ENCODE assay signal across 17 mouse cellular contexts in the genomic region with DNA sequence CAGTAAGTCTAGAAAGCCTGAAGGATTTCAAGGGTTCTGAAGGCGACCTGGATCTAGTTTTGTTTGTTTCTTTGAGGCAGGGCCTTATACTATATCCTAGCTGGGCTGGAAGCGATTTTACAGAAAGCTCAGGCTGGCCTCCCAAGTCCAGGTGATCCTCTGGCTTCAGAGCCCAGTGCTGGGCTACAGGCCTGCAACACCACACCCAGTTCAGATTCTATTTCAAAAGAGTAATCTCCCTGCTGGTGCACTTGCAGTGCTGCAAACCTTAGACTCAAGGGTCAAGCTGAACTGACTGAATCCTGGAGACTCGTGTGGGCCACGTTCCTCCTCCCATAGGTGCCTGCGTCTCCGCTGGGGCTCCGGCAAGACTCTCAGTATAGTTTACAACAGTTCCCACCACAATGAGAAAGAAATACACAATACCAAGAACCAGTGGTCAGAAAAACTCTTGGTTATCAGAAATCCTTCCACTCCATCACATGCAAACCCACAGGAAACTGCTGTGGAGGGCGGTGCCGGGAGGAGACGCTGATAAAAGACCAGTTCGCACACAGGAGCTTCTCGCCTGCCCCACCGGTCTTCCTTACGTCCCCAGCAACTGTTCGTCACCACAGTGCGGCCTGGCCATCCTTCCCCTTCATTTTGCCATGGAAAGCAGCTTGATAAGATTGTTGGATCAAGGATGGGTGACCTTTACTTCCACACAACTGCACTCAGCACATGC.
DNase-seq lines count a peak whose midpoint lies in the region; ATAC-seq and TF ChIP-seq lines count a peak whose summit lies in the region.
"Had no signal": no experiment of that assay in that cellular context is flagged by ENCODE, and none has a peak within 500 bp of the region (broad histone marks: within the 10 kb centered on the region; RNA-seq: fewer than 3 reads in every experiment).

No protein-coding gene starts in this region.

- TF ChIP-seq CTCF in liver, postnatal 0 days (IDR thresholded peaks at IDR 0.05; ENCODE audit: low read depth), result no peak

- TF ChIP-seq EP300 in liver, postnatal 0 days (IDR thresholded peaks at IDR 0.05; ENCODE audit: low read depth), result no peak

- WGBS in heart, embryonic 11.5 days (ENCODE audit: insufficient replicate concordance), result 56% methylated on average over 16 of the region's 16 CpGs
- WGBS in liver, postnatal 0 days (ENCODE audit: insufficient replicate concordance), result 46% methylated on average over 16 of the region's 16 CpGs

- 0 out of 2 replicates have a peak, but pooled peaks cover 2% of the 10 kb centered on the region for H3K36me3 ChIP-seq in heart, embryonic 11.5 days (ENCODE audit: control insufficient read depth, insufficient read depth, low read length)
- no peaks in the 10 kb centered on the region for H3K36me3 ChIP-seq in liver, postnatal 0 days (replicated peaks; ENCODE audit: insufficient read depth, low read length)
- H3K36me3 ChIP-seq: hindbrain, embryonic 15.5 days; neural tube, embryonic 15.5 days had no signal

- H3K4me1 ChIP-seq in heart, embryonic 11.5 days (ENCODE audit: control insufficient read depth, insufficient read depth, low read length), result peaks cover 50% of the 10 kb centered on the region
- H3K4me1 ChIP-seq in liver, postnatal 0 days (ENCODE audit: insufficient read depth), result peaks cover 14% of the 10 kb centered on the region

- intact Hi-C loops in heart, postnatal 14 days (cut with DNase I), result no loop called here

- H3K9me3 ChIP-seq in heart, embryonic 11.5 days (replicated peaks; ENCODE audit: control insufficient read depth, low read length), result 0 out of 2 replicates have a peak, but pooled peaks cover 2% of the 10 kb centered on the region
- H3K9me3 ChIP-seq in liver, postnatal 0 days (ENCODE audit: low read length), result no peaks in the 10 kb centered on the region
- H3K9me3 ChIP-seq: hindbrain, embryonic 15.5 days; limb, embryonic 15.5 days; neural tube, embryonic 15.5 days had no signal

- H3K4me3 ChIP-seq in heart, embryonic 11.5 days (ENCODE audit: low read depth, low read length), result no peak overlapping the region
- H3K4me3 ChIP-seq in liver, postnatal 0 days (ENCODE audit: low read depth, low read length), result no peak overlapping the region
- H3K4me3 ChIP-seq: hindbrain, embryonic 15.5 days; layer of hippocampus, adult 2 months; limb, embryonic 15.5 days; neural tube, embryonic 15.5 days had no signal

- H3K4me2 ChIP-seq in heart, embryonic 11.5 days, result no peak overlapping the region
- peak overlapping the region; percentile 49; the same call in 1 of the 2 replicates for H3K4me2 ChIP-seq in liver, postnatal 0 days (ENCODE audit: low read depth, low read length)
- H3K4me2 ChIP-seq: hindbrain, embryonic 15.5 days; limb, embryonic 15.5 days; neural tube, embryonic 15.5 days had no signal

- H3K27ac ChIP-seq in heart, embryonic 11.5 days (ENCODE audit: low read depth, low read length), result peak overlapping the region; percentile 59
- peak overlapping the region; percentile 22; the same call in 1 of the 2 replicates for H3K27ac ChIP-seq in liver, postnatal 0 days (ENCODE audit: low read depth)
- H3K27ac ChIP-seq: hindbrain, embryonic 15.5 days; layer of hippocampus, adult 2 months; limb, embryonic 15.5 days; macrophage; neural tube, embryonic 15.5 days had no signal

- DNase-seq in heart, postnatal 14 days, result no peak
- peak; percentile 34 for DNase-seq in CD4-positive helper T cell, adult 2 months (ENCODE audit: low read depth, low spot score)
- DNase-seq in liver, postnatal 0 days, result no peak
- no peak for DNase-seq in adrenal gland, postnatal 10 days
- no peak for DNase-seq in cerebellum, adult 11-12 months
- DNase-seq: B cell, adult 2 months; cerebellum, adult 18-20 months; forebrain, postnatal 0 days; gastrocnemius, postnatal 10 days had no signal

- no peak overlapping the region for H3K9ac ChIP-seq in heart, embryonic 11.5 days (ENCODE audit: low read depth, low read length)
- no peak overlapping the region for H3K9ac ChIP-seq in liver, postnatal 0 days (replicated peaks)
- H3K9ac ChIP-seq: forebrain, postnatal 0 days; hindbrain, embryonic 15.5 days; limb, embryonic 15.5 days; neural tube, embryonic 15.5 days had no signal

- no peaks in the 10 kb centered on the region for H3K27me3 ChIP-seq in heart, embryonic 11.5 days (ENCODE audit: control insufficient read depth, insufficient read depth, low read length)
- no peaks in the 10 kb centered on the region for H3K27me3 ChIP-seq in liver, postnatal 0 days (ENCODE audit: insufficient read depth, low read length)
- H3K27me3 ChIP-seq: hindbrain, embryonic 15.5 days; limb, embryonic 15.5 days; neural tube, embryonic 15.5 days had no signal

- ATAC-seq in heart, embryonic 11.5 days (replicated peaks; ENCODE audit: insufficient number of reproducible peaks, low FRiP score, low TSS enrichment), result no peak
- peak; percentile 57 to 78 for ATAC-seq in hematopoietic stem cell, adult 5-6 weeks (replicated peaks in 1 of 2; ENCODE audit: insufficient read depth in 1 of 2, low FRiP score in 2 of 2, low TSS enrichment in 1 of 2, low read depth in 1 of 2, poor library complexity in 2 of 2, severe bottlenecking in 2 of 2)
- 0 out of 2 replicates have a peak, but pooled peaks have one; percentile 20 for ATAC-seq in liver, postnatal 0 days
- ATAC-seq in activated CD4-positive, CD25-positive, alpha-beta regulatory T cell, adult 4 months, result no peak
- ATAC-seq: forebrain, postnatal 0 days had no signal

Comparison
In these comparisons a context has a peak if more than half of its experiments do, and no peak if none do; other contexts are left out.
1. ATAC-seq: peak in hematopoietic stem cell, adult 5-6 weeks (2 of 2) and liver, postnatal 0 days (single experiment); none in heart, embryonic 11.5 days (single experiment) and activated CD4-positive, CD25-positive, alpha-beta regulatory T cell, adult 4 months (single experiment).